Mouse (Mus musculus): Measurements from ENCODE around the gene Nacad.

- TF ChIP-seq CTCF (IDR thresholded peaks at IDR 0.05; ENCODE audit: extremely low read depth, insufficient read depth, low read length) (no peak), POLR2A (IDR thresholded peaks at IDR 0.05; ENCODE audit: extremely low read depth, insufficient read depth, low read length) (no peak)
Measured at GRCm38 (mm10) chr11:6597523-6597922, 8.3 kb downstream of the Nacad start.
